Comparison of ENCODE assay signal across 10 mouse cellular contexts in genomic region chr10:75881578-75882432, GRCm38 (mm10). TPM values are rescaled to one million over a fixed set of nuclear protein-coding genes. Genes with fewer than 3 reads are reported as not detected.
DNase-seq lines count a peak whose midpoint lies in the region; ATAC-seq lines count a peak whose summit lies in the region.
"Had no signal": no experiment of that assay in that cellular context is flagged by ENCODE, and none has a peak within 500 bp of the region (broad histone marks: within the 10 kb centered on the region; RNA-seq: fewer than 3 reads in every experiment).

No protein-coding gene starts in this region.

- H3K27ac ChIP-seq in heart, embryonic 12.5 days (ENCODE audit: poor library complexity, severe bottlenecking): peak overlapping the region; percentile 46
- peak overlapping the region; percentile 1 for H3K27ac ChIP-seq in embryonic facial prominence, embryonic 14.5 days (replicated peaks; ENCODE audit: low read depth, low read length)
- peak overlapping the region; percentile 83 for H3K27ac ChIP-seq in liver, embryonic 16.5 days (ENCODE audit: low read length)
- H3K27ac ChIP-seq: stomach, embryonic 15.5 days had no signal

- peak overlapping the region; percentile 15; the same call in 1 of the 2 replicates for H3K4me2 ChIP-seq in heart, embryonic 12.5 days
- no peak overlapping the region for H3K4me2 ChIP-seq in embryonic facial prominence, embryonic 14.5 days (ENCODE audit: low read depth, low read length)
- 0 out of 2 replicates have a peak overlapping the region, but pooled peaks have one; percentile 13 for H3K4me2 ChIP-seq in liver, embryonic 16.5 days (ENCODE audit: low read depth, low read length)

- no peak overlapping the region for H3K9ac ChIP-seq in heart, embryonic 12.5 days
- no peak overlapping the region for H3K9ac ChIP-seq in embryonic facial prominence, embryonic 14.5 days (ENCODE audit: low read depth, low read length)
- no peak overlapping the region for H3K9ac ChIP-seq in liver, embryonic 16.5 days (ENCODE audit: low read depth, low read length)
- H3K9ac ChIP-seq: stomach, embryonic 15.5 days had no signal

- no peak overlapping the region for H3K4me3 ChIP-seq in heart, embryonic 12.5 days
- no peak overlapping the region for H3K4me3 ChIP-seq in embryonic facial prominence, embryonic 14.5 days (ENCODE audit: low read depth, low read length)
- H3K4me3 ChIP-seq in liver, embryonic 16.5 days (ENCODE audit: low read depth, low read length): 0 out of 2 replicates have a peak overlapping the region, but pooled peaks have one; percentile 11
- H3K4me3 ChIP-seq: stomach, embryonic 15.5 days had no signal

- H3K4me1 ChIP-seq in heart, embryonic 12.5 days (replicated peaks): no peaks in the 10 kb centered on the region
- peaks cover 6% of the 10 kb centered on the region for H3K4me1 ChIP-seq in embryonic facial prominence, embryonic 14.5 days (ENCODE audit: control insufficient read depth, insufficient read depth, low read length)
- no peaks in the 10 kb centered on the region for H3K4me1 ChIP-seq in liver, embryonic 16.5 days (ENCODE audit: control insufficient read depth, low read depth, low read length)

- H3K9me3 ChIP-seq in heart, embryonic 12.5 days (replicated peaks): no peaks in the 10 kb centered on the region
- no peaks in the 10 kb centered on the region for H3K9me3 ChIP-seq in embryonic facial prominence, embryonic 14.5 days (ENCODE audit: control insufficient read depth, low read length)
- H3K9me3 ChIP-seq in liver, embryonic 16.5 days (replicated peaks; ENCODE audit: control insufficient read depth, low read length): no peaks in the 10 kb centered on the region
- H3K9me3 ChIP-seq: stomach, embryonic 15.5 days had no signal

- H3K27me3 ChIP-seq in heart, embryonic 12.5 days (replicated peaks): no peaks in the 10 kb centered on the region
- no peaks in the 10 kb centered on the region for H3K27me3 ChIP-seq in embryonic facial prominence, embryonic 14.5 days (replicated peaks; ENCODE audit: control insufficient read depth, insufficient read depth, low read length)
- H3K27me3 ChIP-seq in liver, embryonic 16.5 days (ENCODE audit: control insufficient read depth, insufficient read depth, low read depth, low read length): peaks cover 12% of the 10 kb centered on the region
- H3K27me3 ChIP-seq: stomach, embryonic 15.5 days had no signal

- H3K36me3 ChIP-seq in heart, embryonic 12.5 days: no peaks in the 10 kb centered on the region
- no peaks in the 10 kb centered on the region for H3K36me3 ChIP-seq in embryonic facial prominence, embryonic 14.5 days (ENCODE audit: control insufficient read depth, insufficient read depth, low read length)
- H3K36me3 ChIP-seq in liver, embryonic 16.5 days (ENCODE audit: control insufficient read depth, insufficient read depth): no peaks in the 10 kb centered on the region
- H3K36me3 ChIP-seq: stomach, embryonic 15.5 days had no signal

- no peak for ATAC-seq in heart, embryonic 12.5 days (ENCODE audit: insufficient number of reproducible peaks, low FRiP score)
- ATAC-seq in embryonic facial prominence, embryonic 14.5 days (ENCODE audit: low read depth): no peak
- ATAC-seq in liver, embryonic 16.5 days (ENCODE audit: low read depth): peak; percentile 80

- WGBS in heart, embryonic 12.5 days: 24% methylated on average over 20 of the region's 20 CpGs
- 17% methylated on average over 20 of the region's 20 CpGs for WGBS in embryonic facial prominence, embryonic 14.5 days
- WGBS in liver, embryonic 16.5 days (ENCODE audit: insufficient replicate concordance): 26% methylated on average over 20 of the region's 20 CpGs

- DNase-seq in heart, adult 18-20 months: no peak
- DNase-seq in embryonic facial prominence, embryonic 14.5 days (ENCODE audit: low spot score): peak; percentile 38
- DNase-seq in kidney, adult 9 months: peak; percentile 94
- DNase-seq in adrenal gland, adult (ENCODE audit: inconsistent age in 2 of 2, low spot score in 1 of 2): no peak
- DNase-seq in adrenal gland, postnatal 10 days: no peak
- no peak for DNase-seq in right cerebral cortex, postnatal 36 days (ENCODE audit: low spot score in 2 of 2)
- DNase-seq: gastrocnemius, postnatal 36 days had no signal

RNA-seq across cellular contexts. Expression of gene Derl3, which starts 11.4 kb away (rescaled TPM):
- polyA plus RNA-seq in heart, embryonic 12.5 days (2016; fragmentation: Nextera tagmentation; extraction: Ambion mirVana): 2.1 and 2.2 TPM in 2 replicates
- total RNA-seq in heart, adult 18-20 months (2021): under 1 TPM; 0.57 to 0.74 TPM
- 1.9 and 2.1 TPM in 2 replicates for polyA plus RNA-seq in embryonic facial prominence, embryonic 14.5 days (2014; fragmentation: Nextera tagmentation; extraction: Ambion mirVana)
- polyA plus RNA-seq in liver, embryonic 16.5 days (2015; fragmentation: Nextera tagmentation; extraction: Ambion mirVana): 0.50 and 0.85 TPM in 2 replicates
- total RNA-seq in adrenal gland, postnatal 10 days (2021): 1 to 10 TPM in 1 of 2 experiments, under 1 TPM in 1; 0.91 to 1.3 TPM
- total RNA-seq: gastrocnemius, postnatal 36 days had no signal

RNA-seq across cellular contexts. Expression of gene Mif, which starts 21.8 kb away (rescaled TPM):
- polyA plus RNA-seq in heart, embryonic 12.5 days (2016; fragmentation: Nextera tagmentation; extraction: Ambion mirVana): 2,266 and 2,393 TPM in 2 replicates
- 100 to 1,000 TPM; 215 to 232 TPM for total RNA-seq in heart, adult 18-20 months (2021)
- 1,291 and 1,408 TPM in 2 replicates for polyA plus RNA-seq in embryonic facial prominence, embryonic 14.5 days (2014; fragmentation: Nextera tagmentation; extraction: Ambion mirVana)
- 906 and 964 TPM in 2 replicates for polyA plus RNA-seq in liver, embryonic 16.5 days (2015; fragmentation: Nextera tagmentation; extraction: Ambion mirVana)
- 100 to 1,000 TPM; 267 to 281 TPM for total RNA-seq in adrenal gland, postnatal 10 days (2021)

RNA-seq across cellular contexts. Expression of gene Smarcb1, which starts 39.6 kb away (rescaled TPM):
- polyA plus RNA-seq in heart, embryonic 12.5 days (2016; fragmentation: Nextera tagmentation; extraction: Ambion mirVana): 125 and 126 TPM in 2 replicates
- total RNA-seq in heart, adult 18-20 months (2021): 10 to 100 TPM; 20.5 to 24.2 TPM
- polyA plus RNA-seq in embryonic facial prominence, embryonic 14.5 days (2014; fragmentation: Nextera tagmentation; extraction: Ambion mirVana): 150 and 173 TPM in 2 replicates
- polyA plus RNA-seq in liver, embryonic 16.5 days (2015; fragmentation: Nextera tagmentation; extraction: Ambion mirVana): 55.9 and 56.8 TPM in 2 replicates
- total RNA-seq in adrenal gland, postnatal 10 days (2021): 10 to 100 TPM; 70.4 to 73.0 TPM

RNA-seq across cellular contexts. Expression of gene Gstt2, which starts 44.6 kb away (rescaled TPM):
- 7.2 and 8.1 TPM in 2 replicates for polyA plus RNA-seq in heart, embryonic 12.5 days (2016; fragmentation: Nextera tagmentation; extraction: Ambion mirVana)
- total RNA-seq in heart, adult 18-20 months (2021): 10 to 100 TPM in 1 of 2 experiments, 1 to 10 TPM in 1; 7.8 to 10.7 TPM
- polyA plus RNA-seq in embryonic facial prominence, embryonic 14.5 days (2014; fragmentation: Nextera tagmentation; extraction: Ambion mirVana): 9.7 and 12.9 TPM in 2 replicates
- 54.3 and 56.7 TPM in 2 replicates for polyA plus RNA-seq in liver, embryonic 16.5 days (2015; fragmentation: Nextera tagmentation; extraction: Ambion mirVana)
- 10 to 100 TPM; 38.2 to 45.8 TPM for total RNA-seq in adrenal gland, postnatal 10 days (2021)

RNA-seq across cellular contexts. Expression of gene Chchd10, which starts 51.1 kb away (rescaled TPM):
- polyA plus RNA-seq in heart, embryonic 12.5 days (2016; fragmentation: Nextera tagmentation; extraction: Ambion mirVana): 408 and 409 TPM in 2 replicates
- total RNA-seq in heart, adult 18-20 months (2021): 1,000 to 10,000 TPM; 1,749 to 1,983 TPM
- polyA plus RNA-seq in embryonic facial prominence, embryonic 14.5 days (2014; fragmentation: Nextera tagmentation; extraction: Ambion mirVana): 28.3 and 53.3 TPM in 2 replicates
- 125 and 137 TPM in 2 replicates for polyA plus RNA-seq in liver, embryonic 16.5 days (2015; fragmentation: Nextera tagmentation; extraction: Ambion mirVana)
- total RNA-seq in adrenal gland, postnatal 10 days (2021): 1,000 to 10,000 TPM; 1,348 to 1,353 TPM

Comparison
In these comparisons a context has a peak if more than half of its experiments do, and no peak if none do; other contexts are left out.
1. H3K27ac ChIP-seq: peak in every context shown above with its lines; median percentile 83 in liver, embryonic 16.5 days; 46 in heart, embryonic 12.5 days; 1 in embryonic facial prominence, embryonic 14.5 days.
2. DNase-seq: peak in embryonic facial prominence, embryonic 14.5 days (single experiment) and kidney, adult 9 months (single experiment); none in heart, adult 18-20 months (0 of 2), adrenal gland, adult (0 of 2), adrenal gland, postnatal 10 days (single experiment) and right cerebral cortex, postnatal 36 days (0 of 2).